Mouse (Mus musculus): ENCODE measurements at regions not wholly inside any gene's neighbourhood (a gene's known extent, or its start where the extent isn't known, plus 50 kb on each side); places are given as distances from the start of the nearest gene placed in this dataset.

DNA sequence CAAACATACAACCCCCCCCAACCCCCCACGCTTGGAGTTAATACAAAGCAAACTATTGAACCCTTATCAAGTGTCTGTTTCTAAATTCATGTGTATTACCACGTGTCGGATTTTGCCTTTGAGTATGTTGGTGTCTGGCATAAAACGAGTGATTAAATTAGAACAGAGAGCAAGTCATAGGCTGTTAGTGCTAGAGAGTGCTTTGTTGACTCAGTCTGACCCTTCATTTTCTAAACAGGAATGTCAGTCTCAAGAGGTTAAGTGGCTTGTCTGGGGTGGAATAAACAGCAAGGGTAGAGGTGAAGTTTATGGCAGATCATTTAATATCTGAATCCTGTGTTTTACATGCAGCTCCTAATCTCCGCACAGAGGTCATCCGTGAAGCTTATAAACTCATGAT, 104.1 kb downstream of the Uchl5 start:
- no peak for DNase-seq (ENCODE audit: low spot score in 2 of 2)

DNA sequence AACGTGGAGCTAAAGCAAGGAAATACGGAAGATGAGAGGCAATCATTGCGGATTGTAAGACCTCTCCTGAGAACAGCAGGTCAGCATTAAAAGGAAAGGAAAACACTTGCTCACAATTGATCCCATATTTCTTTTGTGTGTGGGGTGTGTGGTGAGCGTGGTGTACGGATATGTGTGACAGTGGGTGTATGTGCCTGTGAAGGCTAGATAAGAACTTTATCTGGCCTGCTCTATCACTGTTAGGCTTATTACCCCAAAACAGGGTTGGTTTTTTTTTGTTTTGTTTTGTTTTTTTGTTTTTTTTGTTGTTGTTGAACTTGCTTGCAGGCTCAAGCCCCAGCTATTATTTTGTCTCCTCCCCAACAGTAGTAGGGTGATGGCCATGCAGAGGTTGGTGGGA, 102.5 kb downstream of the Uchl5 start:
- DNase-seq (ENCODE audit: low spot score in 2 of 2) = no peak

DNA sequence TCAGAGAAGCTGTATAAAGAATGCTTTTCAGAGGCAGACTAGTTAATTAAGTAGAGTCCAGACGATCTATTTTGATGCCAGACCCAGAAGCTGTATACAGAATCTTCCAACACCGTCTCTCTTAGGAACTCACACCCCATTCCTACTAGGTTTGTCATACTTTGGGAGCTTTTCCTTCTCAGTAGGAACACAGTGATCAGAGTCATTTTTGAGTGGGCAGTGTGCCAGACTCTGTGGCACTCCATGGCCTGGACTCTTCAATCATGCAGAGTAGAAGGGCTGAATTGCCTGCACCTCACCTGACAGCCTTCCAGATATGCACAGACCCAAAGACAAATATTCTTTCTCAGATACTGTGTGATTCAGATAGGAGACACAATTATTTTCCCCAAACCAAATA, 101.2 kb downstream of the Uchl5 start:
- no peak for DNase-seq (ENCODE audit: low spot score in 2 of 2)

DNA sequence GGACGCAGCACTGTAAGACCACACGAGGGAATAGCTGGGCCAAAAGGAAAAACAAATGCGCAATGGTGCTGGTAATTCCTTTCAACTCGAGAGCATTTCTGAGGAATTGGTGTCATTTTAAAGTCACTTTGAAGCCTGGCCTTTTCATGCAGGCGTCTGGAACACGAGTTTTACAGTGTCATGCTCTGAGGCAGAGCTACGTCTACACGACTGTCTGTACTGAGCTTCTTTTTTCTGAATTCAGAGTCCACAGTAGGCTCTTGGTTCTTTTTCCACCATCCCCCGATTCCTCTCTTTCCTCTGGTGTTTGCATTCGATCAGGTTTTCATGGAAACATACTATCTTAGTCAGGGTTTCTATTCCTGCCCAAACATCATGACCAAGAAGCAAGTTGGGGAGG, 83.2 kb downstream of the Uchl5 start:
- DNase-seq (ENCODE audit: low spot score in 2 of 2) = no peak

GRCm38 (mm10) chr1:143858532-143858931, 81.5 kb downstream of the Uchl5 start:
- DNase-seq (ENCODE audit: low spot score in 2 of 2) = no peak
